Mouse (Mus musculus) liver, embryonic 11.5 days (tissue): Measurements from ENCODE around the gene Olfr612. TPM values are rescaled to one million over a fixed set of nuclear protein-coding genes. Genes with fewer than 3 reads are reported as not detected.

Experiments used
- microRNA-seq: library from miRNA; unstranded; fragments of <30 nt; microRNA quantifications from one replicate; pipeline ENCODE4, GENCODE M21; 2017; ENCODE audit warnings: borderline number of aligned reads
- polyA plus RNA-seq: library from polyadenylated mRNA; unstranded; fragments of >200 nt; fragmentation: Nextera tagmentation; extraction: Ambion mirVana; gene quantifications from 2 replicates; pipeline ENCODE4 v1.2.1, GENCODE M21; 2014

Gene Olfr612
- polyA plus RNA-seq, 1 experiment from 2014 or later: not detected

Small RNA genes lying within 50 kb of the gene (microRNA-seq; reads per million reads assigned to microRNA genes)
- gene Gm26506: not detected

Other genes with a start within 250 kb of the Olfr612 start
- gene Olfr596, start 237.1 kb downstream of the Olfr612 start, polyA plus RNA-seq: not detected in 2 replicates
- gene Olfr597, start 226.4 kb downstream of the Olfr612 start, polyA plus RNA-seq: not detected in 2 replicates
- not detected in 2 replicates for gene Olfr598, start 219.1 kb downstream of the Olfr612 start, polyA plus RNA-seq
- not detected in 2 replicates for gene Olfr599, start 206.8 kb downstream of the Olfr612 start, polyA plus RNA-seq
- gene Olfr600, start 193.0 kb downstream of the Olfr612 start, polyA plus RNA-seq: not detected in 2 replicates
- gene Olfr601, start 180.1 kb downstream of the Olfr612 start, polyA plus RNA-seq: not detected in 2 replicates
- gene Olfr603, start 156.5 kb downstream of the Olfr612 start, polyA plus RNA-seq: not detected in 2 replicates
- not detected in 2 replicates for gene Usp17lc, start 127.6 kb downstream of the Olfr612 start, polyA plus RNA-seq
- gene Olfr605, start 97.3 kb downstream of the Olfr612 start, polyA plus RNA-seq: not detected in 2 replicates
- gene Olfr606, start 93.7 kb downstream of the Olfr612 start, polyA plus RNA-seq: not detected in 2 replicates
- not detected in 2 replicates for gene Olfr607, start 78.6 kb downstream of the Olfr612 start, polyA plus RNA-seq
- not detected in 2 replicates for gene Olfr608, start 72.8 kb downstream of the Olfr612 start, polyA plus RNA-seq
- not detected in 2 replicates for gene Olfr609, start 44.7 kb downstream of the Olfr612 start, polyA plus RNA-seq
- gene Olfr610, start 30.6 kb downstream of the Olfr612 start, polyA plus RNA-seq: not detected in 2 replicates
- gene Olfr611, start 21.9 kb downstream of the Olfr612 start, polyA plus RNA-seq: not detected in 2 replicates
- not detected in 2 replicates for gene Olfr613, start 5.4 kb upstream of the Olfr612 start, polyA plus RNA-seq
- not detected in 2 replicates for gene Olfr615, start 13.4 kb upstream of the Olfr612 start, polyA plus RNA-seq
- gene Olfr616, start 26.4 kb upstream of the Olfr612 start, polyA plus RNA-seq: not detected in 2 replicates
- gene Olfr617, start 30.3 kb upstream of the Olfr612 start, polyA plus RNA-seq: not detected in 2 replicates
- not detected in 2 replicates for gene Olfr618, start 47.4 kb upstream of the Olfr612 start, polyA plus RNA-seq
- not detected in 2 replicates for gene Olfr619, start 57.9 kb upstream of the Olfr612 start, polyA plus RNA-seq
- not detected in 2 replicates for gene Olfr620, start 69.8 kb upstream of the Olfr612 start, polyA plus RNA-seq
- not detected in 2 replicates for gene Olfr622, start 100.0 kb upstream of the Olfr612 start, polyA plus RNA-seq
- not detected in 2 replicates for gene Olfr623, start 121.0 kb upstream of the Olfr612 start, polyA plus RNA-seq
- 0.04 TPM in 1 of 2 replicates, not detected in the other for gene Olfr624, start 128.5 kb upstream of the Olfr612 start, polyA plus RNA-seq
- not detected in 2 replicates for gene Olfr625-ps1, start 140.0 kb upstream of the Olfr612 start, polyA plus RNA-seq
- gene Olfr243, start 172.0 kb upstream of the Olfr612 start, polyA plus RNA-seq: not detected in 2 replicates
- gene Olfr628, start 187.7 kb upstream of the Olfr612 start, polyA plus RNA-seq: not detected in 2 replicates
- not detected in 2 replicates for gene Olfr629, start 202.2 kb upstream of the Olfr612 start, polyA plus RNA-seq
- gene Olfr630, start 214.6 kb upstream of the Olfr612 start, polyA plus RNA-seq: not detected in 2 replicates
- not detected in 2 replicates for gene Olfr69, start 228.9 kb upstream of the Olfr612 start, polyA plus RNA-seq
- not detected in 2 replicates for gene Olfr68, start 237.0 kb upstream of the Olfr612 start, polyA plus RNA-seq
- not detected in 2 replicates for gene Olfr67, start 249.1 kb upstream of the Olfr612 start, polyA plus RNA-seq